9 mouse cellular contexts compared by ENCODE assay signal in genomic region chr7:130834299-130834698, GRCm38 (mm10). TPM values are rescaled to one million over a fixed set of nuclear protein-coding genes. Genes with fewer than 3 reads are reported as not detected.
DNase-seq lines count a peak whose midpoint lies in the region; ATAC-seq and TF ChIP-seq lines count a peak whose summit lies in the region.
"Had no signal": no experiment of that assay in that cellular context is flagged by ENCODE, and none has a peak within 500 bp of the region (broad histone marks: within the 10 kb centered on the region; RNA-seq: fewer than 3 reads in every experiment).

No protein-coding gene starts in this region.

- H3K4me2 ChIP-seq in kidney, embryonic 15.5 days, result peak overlapping the region; percentile 34; the same call in 1 of the 2 replicates
- H3K4me2 ChIP-seq in hindbrain, embryonic 12.5 days (replicated peaks), result peak overlapping the region; percentile 27
- no peak overlapping the region for H3K4me2 ChIP-seq in liver, postnatal 0 days (ENCODE audit: low read depth, low read length)

- no peak overlapping the region for H3K9ac ChIP-seq in kidney, embryonic 15.5 days
- H3K9ac ChIP-seq in hindbrain, embryonic 12.5 days, result no peak overlapping the region
- H3K9ac ChIP-seq in liver, postnatal 0 days (replicated peaks), result 0 out of 2 replicates have a peak overlapping the region, but pooled peaks have one; percentile 12

- 25% methylated on average over 19 of the region's 21 CpGs for WGBS in kidney, embryonic 15.5 days
- WGBS in hindbrain, embryonic 12.5 days, result 21% methylated on average over 21 of the region's 21 CpGs
- WGBS in liver, postnatal 0 days (ENCODE audit: insufficient replicate concordance), result 30% methylated on average over 21 of the region's 21 CpGs

- no peaks in the 10 kb centered on the region for H3K9me3 ChIP-seq in kidney, embryonic 15.5 days (replicated peaks)
- peaks cover 85% of the 10 kb centered on the region for H3K9me3 ChIP-seq in G1E (replicated peaks)
- H3K9me3 ChIP-seq in hindbrain, embryonic 12.5 days (replicated peaks), result no peaks in the 10 kb centered on the region
- H3K9me3 ChIP-seq in liver, postnatal 0 days (ENCODE audit: low read length), result no peaks in the 10 kb centered on the region

- 0 out of 2 replicates have a peak, but pooled peaks cover 4% of the 10 kb centered on the region for H3K27me3 ChIP-seq in kidney, embryonic 15.5 days
- 0 out of 2 replicates have a peak, but pooled peaks cover 2% of the 10 kb centered on the region for H3K27me3 ChIP-seq in G1E (ENCODE audit: insufficient read depth, low read length)
- H3K27me3 ChIP-seq in hindbrain, embryonic 12.5 days, result peaks cover 18% of the 10 kb centered on the region
- no peaks in the 10 kb centered on the region for H3K27me3 ChIP-seq in liver, postnatal 0 days (ENCODE audit: insufficient read depth, low read length)
- H3K27me3 ChIP-seq in splenic B cell, adult 2 months (ENCODE audit: control insufficient read depth, insufficient read depth, low read length, poor library complexity, severe bottlenecking), result no peaks in the 10 kb centered on the region

- H3K27ac ChIP-seq in kidney, embryonic 15.5 days, result 0 out of 2 replicates have a peak overlapping the region, but pooled peaks have one; percentile 83
- 0 out of 2 replicates have a peak overlapping the region, but pooled peaks have one; percentile 72 for H3K27ac ChIP-seq in hindbrain, embryonic 12.5 days
- peak overlapping the region; percentile 94 for H3K27ac ChIP-seq in liver, postnatal 0 days (ENCODE audit: low read depth)

- no peak for TF ChIP-seq EP300 in liver, postnatal 0 days (IDR thresholded peaks at IDR 0.05; ENCODE audit: low read depth)

- DNase-seq in kidney, adult 9 months, result no peak
- DNase-seq in G1E (ENCODE audit: low spot score), result no peak
- DNase-seq in embryo, embryonic 10 days (ENCODE audit: low spot score), result peak; percentile 84
- peak; percentile 96 for DNase-seq in liver, postnatal 0 days
- DNase-seq in splenic B cell, adult 2 months (ENCODE audit: low read depth, low spot score), result peak; percentile 93
- no peak for DNase-seq in layer of hippocampus, adult 11-12 months (ENCODE audit: low spot score)

- peak; percentile 90 for ATAC-seq in kidney, embryonic 15.5 days (replicated peaks; ENCODE audit: low FRiP score)
- ATAC-seq in G1E (ENCODE audit: extremely low read depth, insufficient number of reproducible peaks, low FRiP score, poor library complexity, severe bottlenecking), result peak; percentile 100
- peak; percentile 82 for ATAC-seq in hindbrain, embryonic 12.5 days (ENCODE audit: low FRiP score)
- peak; percentile 97 for ATAC-seq in liver, postnatal 0 days

- no peaks in the 10 kb centered on the region for H3K36me3 ChIP-seq in kidney, embryonic 15.5 days
- no peaks in the 10 kb centered on the region for H3K36me3 ChIP-seq in G1E (replicated peaks)
- no peaks in the 10 kb centered on the region for H3K36me3 ChIP-seq in hindbrain, embryonic 12.5 days
- H3K36me3 ChIP-seq in liver, postnatal 0 days (replicated peaks; ENCODE audit: insufficient read depth, low read length), result no peaks in the 10 kb centered on the region
- H3K36me3 ChIP-seq in splenic B cell, adult 2 months (ENCODE audit: control insufficient read depth, insufficient read depth, low read length, poor library complexity, severe bottlenecking), result no peaks in the 10 kb centered on the region

- peaks cover 49% of the 10 kb centered on the region for H3K4me1 ChIP-seq in kidney, embryonic 15.5 days
- no peaks in the 10 kb centered on the region for H3K4me1 ChIP-seq in G1E (ENCODE audit: insufficient read depth, low read depth, low read length)
- peaks cover 48% of the 10 kb centered on the region for H3K4me1 ChIP-seq in hindbrain, embryonic 12.5 days
- H3K4me1 ChIP-seq in liver, postnatal 0 days (ENCODE audit: insufficient read depth), result peaks cover 9% of the 10 kb centered on the region

- no peak for TF ChIP-seq CTCF in G1E (IDR thresholded peaks at IDR 0.05; ENCODE audit: low read depth, low read length)
- TF ChIP-seq CTCF in liver, postnatal 0 days (IDR thresholded peaks at IDR 0.05; ENCODE audit: low read depth), result no peak

- H3K4me3 ChIP-seq in kidney, embryonic 15.5 days (replicated peaks), result no peak overlapping the region
- H3K4me3 ChIP-seq in G1E (ENCODE audit: low read depth, low read length), result no peak overlapping the region
- no peak overlapping the region for H3K4me3 ChIP-seq in hindbrain, embryonic 12.5 days
- H3K4me3 ChIP-seq in liver, postnatal 0 days (ENCODE audit: low read depth, low read length), result no peak overlapping the region
- H3K4me3 ChIP-seq: erythroblast, embryonic 14.5 days had no signal

RNA-seq across cellular contexts. Expression of gene Plekha1, which starts 31.3 kb away (rescaled TPM):
- polyA plus RNA-seq in kidney, embryonic 15.5 days (2015; fragmentation: Nextera tagmentation; extraction: Ambion mirVana), result 76.5 and 80.9 TPM in 2 replicates
- total RNA-seq in G1E (2014; fragmentation: Nextera tagmentation), result not detected in 2 replicates
- total RNA-seq in G1E (2017), result 0.22 and 0.29 TPM in 2 replicates
- polyA plus RNA-seq in G1E (2012), result not detected in 2 replicates
- polyA plus RNA-seq in hindbrain, embryonic 12.5 days (2016; fragmentation: Nextera tagmentation; extraction: Ambion mirVana), result 56.5 and 59.0 TPM in 2 replicates
- polyA plus RNA-seq in liver, postnatal 0 days (2015; fragmentation: Nextera tagmentation; extraction: Ambion mirVana), result 12.8 and 15.8 TPM in 2 replicates
- polyA plus RNA-seq: erythroblast, embryonic 14.5 days had no signal

Comparison
In these comparisons a context has a peak if more than half of its experiments do, and no peak if none do; other contexts are left out.
1. DNase-seq: peak in embryo, embryonic 10 days (single experiment), liver, postnatal 0 days (single experiment) and splenic B cell, adult 2 months (single experiment); none in kidney, adult 9 months (single experiment), G1E (single experiment) and layer of hippocampus, adult 11-12 months (single experiment).
2. RNA of gene Plekha1, which starts 31.3 kb away (polyA plus RNA-seq): 76.5 to 80.9 TPM in kidney, embryonic 15.5 days, 56.5 to 59.0 TPM in hindbrain, embryonic 12.5 days and 12.8 to 15.8 TPM in liver, postnatal 0 days; not detected in G1E; every median in the first group is over 10 times any median in the second.
3. Peak in every context shown above with its lines, with median percentiles within 50 percentile points of each other: ATAC-seq and H3K27ac ChIP-seq.